Mouse (Mus musculus) midbrain, embryonic 10.5 days (tissue): ENCODE results near the gene Spag16. TPM values are rescaled to one million over a fixed set of nuclear protein-coding genes. Genes with fewer than 3 reads are reported as not detected.
A peak's percentile ranks its signal among the peaks of the same experiment; 100 is the strongest.

Experiments
- DNase-seq: peaks from one replicate; pipeline ENCODE4 v3.0.0-alpha.2; 2017; ENCODE audit warnings: low spot score
- H3K27ac ChIP-seq: fragments of 300-500 bp; sonication (generic); replicated peaks from 2 replicates; pipeline ENCODE4 v1.5.1; 2016; ENCODE audit warnings: mild to moderate bottlenecking
- H3K27me3 ChIP-seq: fragments of 300-500 bp; sonication (generic); 2 replicates; pipeline ENCODE4 v1.6.1; 2016; ENCODE audit warnings: low read depth, mild to moderate bottlenecking; ENCODE audit not compliant: poor library complexity, severe bottlenecking
- H3K36me3 ChIP-seq: fragments of 300-500 bp; sonication (generic); 2 replicates; pipeline ENCODE4 v1.6.1; 2016; ENCODE audit warnings: mild to moderate bottlenecking, moderate library complexity
- H3K4me1 ChIP-seq: fragments of 300-500 bp; sonication (generic); 2 replicates; pipeline ENCODE4 v1.6.1; 2016
- H3K4me3 ChIP-seq: fragments of 300-500 bp; sonication (generic); 2 replicates; pipeline ENCODE4 v1.5.1; 2016; ENCODE audit warnings: mild to moderate bottlenecking, moderate library complexity
- H3K9me3 ChIP-seq: fragments of 300-500 bp; sonication (generic); replicated peaks from 2 replicates; pipeline ENCODE4 v1.6.1; 2016; ENCODE audit warnings: mild to moderate bottlenecking
- WGBS: fragments of 180-500 bp; shearing (Covaris S2); methylation state at CpG from one replicate; pipeline ENCODE4 v1.1.7; 2016; 5-methylcytosine and 5-hydroxymethylcytosine counted together
- polyA plus RNA-seq: library from polyadenylated mRNA; unstranded; fragments of >200 nt; fragmentation: Nextera tagmentation; extraction: Ambion mirVana; gene quantifications from 2 replicates; pipeline ENCODE4 v1.2.1, GENCODE M21; 2016

The Spag16 gene
- polyA plus RNA-seq, 1 experiment from 2014 or later, result 3.0 TPM

DNA sequence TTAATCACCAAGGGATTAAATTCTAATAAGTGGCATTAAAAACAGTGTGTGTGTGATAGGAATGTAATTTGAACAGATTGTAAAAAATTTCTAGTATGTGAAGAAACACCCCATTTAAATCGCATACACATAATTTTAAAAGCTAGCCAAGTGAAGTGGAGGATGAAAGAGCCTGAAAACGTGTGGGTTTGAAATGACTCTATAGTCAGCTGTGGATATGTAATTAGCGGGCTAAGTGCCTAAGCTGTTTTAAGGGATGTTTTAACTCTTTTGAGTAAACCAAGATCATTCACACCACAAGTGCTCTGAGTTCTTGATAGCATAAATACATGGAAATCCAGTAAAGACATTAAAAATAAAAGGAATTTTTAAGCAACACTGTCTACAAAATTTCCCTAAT is 524.6 kb downstream of the Spag16 start:
- DNase-seq, result no peak
- 82% methylated on average over 3 of the region's 3 CpGs for WGBS
- Histone ChIP-seq H3K27ac (no peak overlapping the region), H3K27me3 (no peaks in the 10 kb centered on the region), H3K9me3 (no peaks in the 10 kb centered on the region), H3K4me1 (no peaks in the 10 kb centered on the region), H3K36me3 (no peaks in the 10 kb centered on the region), H3K4me3 (no peak overlapping the region)

DNA sequence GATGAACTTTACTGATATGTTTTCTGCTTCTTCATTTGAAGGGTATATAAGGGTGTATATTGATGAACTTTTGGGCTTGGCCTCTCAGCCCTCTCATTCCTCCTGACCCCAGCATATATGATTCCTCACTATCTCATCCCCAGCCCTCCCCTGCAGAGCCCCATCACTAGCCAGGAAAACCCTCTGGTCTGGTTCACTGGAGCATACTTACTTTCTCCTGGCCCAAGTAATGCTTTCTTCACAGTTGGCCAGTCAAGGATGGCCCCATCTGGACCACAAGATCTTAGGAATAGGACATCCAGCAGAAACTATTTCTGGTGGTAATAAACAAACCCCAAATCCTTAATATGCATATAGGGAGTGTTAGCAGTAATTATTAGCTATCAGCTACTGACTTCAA is 527.2 kb downstream of the Spag16 start:
- no peaks in the 10 kb centered on the region for H3K9me3 ChIP-seq
- no peaks in the 10 kb centered on the region for H3K27me3 ChIP-seq
- H3K27ac ChIP-seq, result no peak overlapping the region
- H3K4me3 ChIP-seq, result no peak overlapping the region
- DNase-seq, result no peak
- H3K36me3 ChIP-seq, result no peaks in the 10 kb centered on the region
- H3K4me1 ChIP-seq, result no peaks in the 10 kb centered on the region

DNA sequence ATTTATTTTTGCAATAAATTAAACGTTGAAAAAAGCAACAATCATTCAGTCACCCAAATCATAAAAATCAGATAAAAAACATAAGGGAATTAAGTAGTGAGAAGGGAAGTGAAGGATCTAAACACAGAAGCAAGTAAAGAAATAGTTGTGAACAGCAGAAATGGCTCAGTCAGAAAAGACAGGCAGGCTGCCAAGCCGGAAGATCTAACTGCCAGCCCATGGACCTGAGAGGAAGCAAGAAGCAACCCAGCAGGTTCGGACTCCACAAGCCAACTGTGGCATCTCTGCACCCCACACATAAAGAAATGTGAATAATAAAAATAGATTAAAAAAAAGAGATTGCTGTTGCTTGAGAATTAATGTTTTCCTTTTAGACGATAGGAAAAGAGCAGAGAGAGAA is 545.0 kb downstream of the Spag16 start:
- H3K27ac ChIP-seq, result no peak overlapping the region
- WGBS, result 89% methylated on average over 4 of the region's 4 CpGs
- no peak for DNase-seq
- H3K4me1 ChIP-seq, result no peaks in the 10 kb centered on the region
- H3K9me3 ChIP-seq, result no peaks in the 10 kb centered on the region
- H3K36me3 ChIP-seq, result no peaks in the 10 kb centered on the region
- H3K4me3 ChIP-seq, result no peak overlapping the region
- H3K27me3 ChIP-seq, result no peaks in the 10 kb centered on the region

GRCm38 (mm10) chr1:70380096-70380495 is 553.3 kb downstream of the Spag16 start:
- 0 out of 2 replicates have a peak, but pooled peaks cover 2% of the 10 kb centered on the region for H3K4me1 ChIP-seq
- H3K4me3 ChIP-seq, result no peak overlapping the region
- H3K9me3 ChIP-seq, result no peaks in the 10 kb centered on the region
- no peak overlapping the region for H3K27ac ChIP-seq
- WGBS, result 85% methylated on average over 7 of the region's 7 CpGs
- no peaks in the 10 kb centered on the region for H3K27me3 ChIP-seq
- H3K36me3 ChIP-seq, result no peaks in the 10 kb centered on the region
- no peak for DNase-seq

- H3K27ac ChIP-seq, result no peak overlapping the region
- WGBS, result 68% methylated on average over 9 of the region's 9 CpGs
These were observed 615.7 kb downstream of the Spag16 start for GRCm38 (mm10) chr1:70442209-70443080.

DNA sequence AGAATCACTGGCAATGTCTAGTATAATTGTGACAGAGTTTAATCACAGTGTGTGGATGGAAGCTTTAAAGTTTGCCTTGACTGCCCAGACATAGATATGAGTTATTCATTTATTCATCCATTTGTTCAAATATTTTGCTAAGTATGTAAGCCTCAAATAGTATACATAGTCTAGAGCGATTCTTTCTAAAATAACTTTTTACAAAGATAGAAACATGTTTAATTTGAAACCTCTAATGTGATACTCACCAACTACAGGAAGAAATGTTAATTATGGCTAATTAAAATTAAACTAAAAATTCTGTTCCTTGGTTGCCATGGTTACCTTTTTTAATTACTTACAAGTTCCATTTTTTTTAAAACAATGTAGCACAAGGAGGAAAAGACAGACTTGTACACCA is 653.1 kb downstream of the Spag16 start:
- 88% methylated on average over 1 of the region's 1 CpGs for WGBS
- Histone ChIP-seq H3K9me3 (no peaks in the 10 kb centered on the region), H3K27ac (no peak overlapping the region), H3K27me3 (no peaks in the 10 kb centered on the region), H3K4me1 (no peaks in the 10 kb centered on the region), H3K36me3 (no peaks in the 10 kb centered on the region), H3K4me3 (no peak overlapping the region)
- no peak for DNase-seq

More at GRCm38 (mm10) chr1:70442209-70443080, 615.7 kb downstream of the Spag16 start:
- Histone ChIP-seq H3K27me3 (no peaks in the 10 kb centered on the region), H3K4me3 (no peak overlapping the region), H3K36me3 (no peaks in the 10 kb centered on the region), H3K4me1 (no peaks in the 10 kb centered on the region), H3K9me3 (no peaks in the 10 kb centered on the region)
- DNase-seq, result no peak

GRCm38 (mm10) chr1:70518918-70519317 is 692.1 kb downstream of the Spag16 start:
- no peaks in the 10 kb centered on the region for H3K27me3 ChIP-seq
- H3K4me1 ChIP-seq, result no peaks in the 10 kb centered on the region
- no peaks in the 10 kb centered on the region for H3K36me3 ChIP-seq
- no peak overlapping the region for H3K4me3 ChIP-seq
- H3K27ac ChIP-seq, result no peak overlapping the region
- H3K9me3 ChIP-seq, result no peaks in the 10 kb centered on the region
- no peak for DNase-seq

DNA sequence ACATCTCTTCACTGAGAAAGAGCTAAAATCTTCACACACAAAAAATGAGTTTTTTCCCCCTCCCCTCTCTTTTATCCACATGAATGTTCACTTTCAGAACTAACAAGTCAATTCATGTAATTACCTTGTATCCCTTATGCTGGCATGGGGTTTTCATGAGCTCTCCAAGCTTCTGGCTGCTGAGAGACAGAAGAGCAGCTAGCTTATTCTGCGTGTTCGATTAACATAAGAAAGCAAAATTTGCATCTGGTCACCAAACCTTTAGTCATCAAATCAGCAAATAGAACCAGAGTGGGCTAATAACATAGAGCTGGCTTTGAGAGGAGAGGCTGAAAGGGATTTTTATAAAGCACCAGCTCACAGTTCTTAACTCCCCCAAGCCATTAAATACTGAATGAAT is 700.4 kb downstream of the Spag16 start:
- Histone ChIP-seq H3K4me3 (no peak overlapping the region), H3K9me3 (no peaks in the 10 kb centered on the region), H3K27me3 (no peaks in the 10 kb centered on the region), H3K4me1 (no peaks in the 10 kb centered on the region), H3K36me3 (no peaks in the 10 kb centered on the region), H3K27ac (no peak overlapping the region)
- no peak for DNase-seq
- WGBS, result 59% methylated on average over 2 of the region's 2 CpGs

DNA sequence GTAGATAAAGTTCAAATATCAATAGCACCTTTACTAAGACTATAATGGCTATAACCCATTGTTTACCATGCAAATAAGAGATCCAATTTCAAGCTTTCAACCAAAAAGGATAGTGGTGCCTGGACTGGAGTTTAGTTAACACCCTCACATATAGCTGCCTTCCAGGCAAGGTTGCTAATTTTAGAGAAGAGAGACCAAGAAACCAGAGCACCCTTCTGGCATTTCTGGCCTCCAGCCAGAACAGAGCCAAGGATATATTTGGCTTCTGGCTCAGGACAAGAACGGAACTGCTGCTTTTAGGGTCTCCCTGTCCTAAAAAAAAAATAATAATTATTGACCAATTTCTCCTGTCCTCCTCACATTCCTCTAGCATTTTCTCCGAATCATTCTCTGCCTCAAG is 703.0 kb downstream of the Spag16 start:
- Histone ChIP-seq H3K9me3 (no peaks in the 10 kb centered on the region), H3K4me3 (no peak overlapping the region), H3K4me1 (no peaks in the 10 kb centered on the region), H3K27ac (no peak overlapping the region), H3K36me3 (no peaks in the 10 kb centered on the region), H3K27me3 (no peaks in the 10 kb centered on the region)
- DNase-seq, result no peak
- 95% methylated on average over 2 of the region's 2 CpGs for WGBS

- H3K36me3 ChIP-seq, result no peaks in the 10 kb centered on the region
- no peaks in the 10 kb centered on the region for H3K9me3 ChIP-seq
- no peak overlapping the region for H3K4me3 ChIP-seq
- DNase-seq, result no peak
- 69% methylated on average over 2 of the region's 2 CpGs for WGBS
- no peaks in the 10 kb centered on the region for H3K27me3 ChIP-seq
- no peaks in the 10 kb centered on the region for H3K4me1 ChIP-seq
- H3K27ac ChIP-seq, result no peak overlapping the region
These were observed 725.1 kb downstream of the Spag16 start for GRCm38 (mm10) chr1:70551839-70552238.

DNA sequence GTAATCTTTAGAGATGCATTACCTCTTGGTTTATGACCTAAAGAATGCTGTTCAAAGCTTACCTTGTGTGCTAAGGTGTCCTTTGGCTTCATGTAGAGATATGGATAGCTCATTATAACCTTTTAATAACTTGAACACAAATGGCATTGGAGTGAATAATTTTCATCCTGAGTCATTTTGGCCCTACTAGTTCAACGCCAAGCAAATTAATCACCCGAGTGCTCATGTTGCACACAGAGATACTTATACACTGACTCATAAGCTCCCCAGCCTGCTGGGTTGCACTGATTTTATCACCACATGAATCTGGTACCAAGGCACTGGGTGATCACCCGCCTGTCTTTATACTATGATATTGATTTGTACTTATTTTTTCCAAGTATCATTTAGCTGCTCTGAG is 795.0 kb downstream of the Spag16 start:
- DNase-seq, result no peak
- Histone ChIP-seq H3K36me3 (no peaks in the 10 kb centered on the region), H3K4me3 (no peak overlapping the region), H3K27ac (no peak overlapping the region), H3K27me3 (peaks cover 23% of the 10 kb centered on the region), H3K9me3 (no peaks in the 10 kb centered on the region), H3K4me1 (peaks cover 12% of the 10 kb centered on the region)
- 94% methylated on average over 3 of the region's 3 CpGs for WGBS

- Histone ChIP-seq H3K4me3 (no peak overlapping the region), H3K27me3 (peaks cover 33% of the 10 kb centered on the region), H3K4me1 (peaks cover 12% of the 10 kb centered on the region), H3K36me3 (no peaks in the 10 kb centered on the region), H3K27ac (no peak overlapping the region), H3K9me3 (no peaks in the 10 kb centered on the region)
- DNase-seq, result peak; percentile 27
- WGBS, result 14% methylated on average over 5 of the region's 5 CpGs
These were observed 798.2 kb downstream of the Spag16 start for GRCm38 (mm10) chr1:70624803-70625460.

GRCm38 (mm10) chr1:70652719-70653118 is 825.9 kb downstream of the Spag16 start:
- no peak overlapping the region for H3K4me3 ChIP-seq
- no peaks in the 10 kb centered on the region for H3K4me1 ChIP-seq
- WGBS, result 89% methylated on average over 4 of the region's 4 CpGs
- no peaks in the 10 kb centered on the region for H3K27me3 ChIP-seq
- H3K27ac ChIP-seq, result no peak overlapping the region
- no peak for DNase-seq
- H3K9me3 ChIP-seq, result no peaks in the 10 kb centered on the region
- no peaks in the 10 kb centered on the region for H3K36me3 ChIP-seq
